Mouse (Mus musculus) lung, postnatal 36 days (tissue): ENCODE data around the gene Cmtr1.

ENCODE experiments used
- DNase-seq: peaks from one replicate; pipeline ENCODE4 v3.0.0; 2022; ENCODE audit warnings: mixed read lengths

The Cmtr1 gene

GRCm38 (mm10) chr17:29660076-29660761 lies at the start of gene Cmtr1:
Gene Cmtr1, plus strand, starts transcription at chr17:29660595.
- DNase-seq = peak; percentile 97

GRCm38 (mm10) chr17:29613453-29613852 lies 46.9 kb upstream of the Cmtr1 start:
- peak; percentile 45 for DNase-seq

- peak; percentile 96 for DNase-seq
Observed at GRCm38 (mm10) chr17:29614115-29615023, 46.0 kb upstream of the Cmtr1 start, which contains the start of the genes Rnf8 and Gm28043. Gene Rnf8, plus strand, starts transcription at chr17:29614790. Gene Gm28043, plus strand, starts transcription at chr17:29614876.

GRCm38 (mm10) chr17:29615024-29615551 lies 45.3 kb upstream of the Cmtr1 start:
- DNase-seq = peak; percentile 18

GRCm38 (mm10) chr17:29615616-29616015 lies 44.8 kb upstream of the Cmtr1 start:
- no peak for DNase-seq

GRCm38 (mm10) chr17:29619231-29619630 lies 41.2 kb upstream of the Cmtr1 start:
- peak; percentile 73 for DNase-seq

GRCm38 (mm10) chr17:29623488-29623887 lies 36.9 kb upstream of the Cmtr1 start:
- no peak for DNase-seq

GRCm38 (mm10) chr17:29627285-29627684 lies 33.1 kb upstream of the Cmtr1 start:
- no peak for DNase-seq

GRCm38 (mm10) chr17:29628946-29629345 lies 31.4 kb upstream of the Cmtr1 start:
- no peak for DNase-seq

GRCm38 (mm10) chr17:29629620-29630019 lies 30.8 kb upstream of the Cmtr1 start:
- DNase-seq = no peak

- DNase-seq = no peak
Observed at GRCm38 (mm10) chr17:29632312-29632711, 28.1 kb upstream of the Cmtr1 start.

- no peak for DNase-seq
Observed at GRCm38 (mm10) chr17:29635492-29635891, 24.9 kb upstream of the Cmtr1 start.

GRCm38 (mm10) chr17:29636118-29636517 lies 24.3 kb upstream of the Cmtr1 start:
- DNase-seq = peak; percentile 32

- DNase-seq = peak; percentile 43
Observed at GRCm38 (mm10) chr17:29637377-29637776, 23.0 kb upstream of the Cmtr1 start.

- DNase-seq = peak; percentile 35
Observed at GRCm38 (mm10) chr17:29637895-29638294, 22.5 kb upstream of the Cmtr1 start.

GRCm38 (mm10) chr17:29640971-29641370 lies 19.4 kb upstream of the Cmtr1 start:
- DNase-seq = no peak

GRCm38 (mm10) chr17:29642219-29642618 lies 18.2 kb upstream of the Cmtr1 start:
- no peak for DNase-seq

- DNase-seq = no peak
Observed at GRCm38 (mm10) chr17:29658249-29658648, 2.1 kb upstream of the Cmtr1 start.

GRCm38 (mm10) chr17:29660762-29661391 lies 482 bp downstream of the Cmtr1 start:
- no peak for DNase-seq

- no peak for DNase-seq
Observed at GRCm38 (mm10) chr17:29662145-29662544, 1.8 kb downstream of the Cmtr1 start.

GRCm38 (mm10) chr17:29668051-29668986 lies 7.9 kb downstream of the Cmtr1 start:
- no peak for DNase-seq

- DNase-seq = no peak
Observed at GRCm38 (mm10) chr17:29669030-29669429, 8.6 kb downstream of the Cmtr1 start.
